Mouse (Mus musculus) skeletal muscle tissue, adult 2 months (tissue): ENCODE data around the gene Chmp6.

Source experiments
- DNase-seq: peaks from one replicate; pipeline ENCODE4 v3.0.0-alpha.2; 2012; ENCODE audit warnings: low read depth, low spot score

Chmp6 gene

GRCm38 (mm10) chr11:119956590-119956989, 43.3 kb downstream of the Chmp6 start:
- DNase-seq, result no peak

GRCm38 (mm10) chr11:119958856-119959255, 45.6 kb downstream of the Chmp6 start:
- no peak for DNase-seq

- DNase-seq, result no peak
Observed at GRCm38 (mm10) chr11:119959714-119960113, 46.5 kb downstream of the Chmp6 start.

- no peak for DNase-seq
Observed at GRCm38 (mm10) chr11:119960671-119961070, 47.4 kb downstream of the Chmp6 start.

GRCm38 (mm10) chr11:119961511-119961910, 48.3 kb downstream of the Chmp6 start:
- DNase-seq, result no peak

GRCm38 (mm10) chr11:119965053-119965452, 51.8 kb downstream of the Chmp6 start:
- DNase-seq, result no peak

- DNase-seq, result no peak
Observed at GRCm38 (mm10) chr11:119966294-119966693, 53.1 kb downstream of the Chmp6 start.

- DNase-seq, result no peak
Observed at GRCm38 (mm10) chr11:119967401-119967800, 54.2 kb downstream of the Chmp6 start.

GRCm38 (mm10) chr11:119967892-119968291, 54.7 kb downstream of the Chmp6 start:
- no peak for DNase-seq
